Mouse (Mus musculus): ENCODE data around the gene Gcfc2. TPM values are rescaled to one million over a fixed set of nuclear protein-coding genes. Genes with fewer than 3 reads are reported as not detected.

The Gcfc2 gene
- total and polyA plus RNA-seq, 2 experiments from 2014 or later, result 4.6 to 24.4 TPM

- Histone ChIP-seq H3K27me3 (ENCODE audit: insufficient read depth, low read length) (no peaks in the 10 kb centered on the region), H3K9me3 (ENCODE audit: low read length) (no peaks in the 10 kb centered on the region), H3K9ac (no peak overlapping the region), H3K4me2 (ENCODE audit: low read depth) (no peak overlapping the region), H3K4me1 (ENCODE audit: insufficient read depth) (0 out of 2 replicates have a peak, but pooled peaks cover 4% of the 10 kb centered on the region), H3K36me3 (ENCODE audit: insufficient read depth) (peaks cover 49% of the 10 kb centered on the region), H3K4me3 (ENCODE audit: low read depth, low read length) (no peak overlapping the region), H3K27ac (ENCODE audit: low read depth, low read length) (no peak overlapping the region)
- no peak for DNase-seq
- 91% methylated on average over 4 of the region's 4 CpGs for WGBS
- no peak for TF ChIP-seq CTCF (IDR thresholded peaks at IDR 0.05; ENCODE audit: low read depth)
- ATAC-seq, result no peak
Observed at GRCm38 (mm10) chr6:81929402-81929801, 5.9 kb downstream of the Gcfc2 start.

GRCm38 (mm10) chr6:81933281-81933680 lies 9.8 kb downstream of the Gcfc2 start:
- H3K4me3 ChIP-seq (ENCODE audit: low read depth, low read length), result no peak overlapping the region
- WGBS, result 95% methylated on average over 3 of the region's 3 CpGs
- H3K9me3 ChIP-seq (ENCODE audit: low read length), result no peaks in the 10 kb centered on the region
- H3K4me2 ChIP-seq (ENCODE audit: low read depth), result no peak overlapping the region
- DNase-seq, result no peak
- H3K27ac ChIP-seq (ENCODE audit: low read depth, low read length), result no peak overlapping the region
- H3K36me3 ChIP-seq (ENCODE audit: insufficient read depth), result peaks cover 52% of the 10 kb centered on the region
- no peaks in the 10 kb centered on the region for H3K4me1 ChIP-seq (ENCODE audit: insufficient read depth)
- no peak for ATAC-seq
- H3K9ac ChIP-seq, result no peak overlapping the region
- no peaks in the 10 kb centered on the region for H3K27me3 ChIP-seq (ENCODE audit: insufficient read depth, low read length)
- peak; percentile 24; the same call in 1 of the 2 replicates for TF ChIP-seq CTCF (IDR thresholded peaks at IDR 0.05; ENCODE audit: low read depth)

GRCm38 (mm10) chr6:81941718-81942117 lies 18.2 kb downstream of the Gcfc2 start:
- ATAC-seq (no peak), DNase-seq (no peak)
- no peak overlapping the region for H3K9ac ChIP-seq
- peaks cover 65% of the 10 kb centered on the region for H3K36me3 ChIP-seq (ENCODE audit: insufficient read depth)
- H3K27ac ChIP-seq (ENCODE audit: low read depth, low read length), result no peak overlapping the region
- no peaks in the 10 kb centered on the region for H3K27me3 ChIP-seq (ENCODE audit: insufficient read depth, low read length)
- WGBS, result 95% methylated on average over 5 of the region's 5 CpGs
- no peak overlapping the region for H3K4me3 ChIP-seq (ENCODE audit: low read depth, low read length)
- TF ChIP-seq CTCF (IDR thresholded peaks at IDR 0.05; ENCODE audit: low read depth), result no peak
- no peak overlapping the region for H3K4me2 ChIP-seq (ENCODE audit: low read depth)
- no peaks in the 10 kb centered on the region for H3K9me3 ChIP-seq (ENCODE audit: low read length)
- H3K4me1 ChIP-seq (ENCODE audit: insufficient read depth), result no peaks in the 10 kb centered on the region

- no peaks in the 10 kb centered on the region for H3K4me1 ChIP-seq (ENCODE audit: insufficient read depth)
- H3K4me2 ChIP-seq (ENCODE audit: low read depth), result no peak overlapping the region
- no peak overlapping the region for H3K9ac ChIP-seq
- 94% methylated on average over 2 of the region's 2 CpGs for WGBS
- no peak overlapping the region for H3K4me3 ChIP-seq (ENCODE audit: low read depth, low read length)
- H3K27ac ChIP-seq (ENCODE audit: low read depth, low read length), result no peak overlapping the region
- no peak for DNase-seq
- no peaks in the 10 kb centered on the region for H3K9me3 ChIP-seq (ENCODE audit: low read length)
- peaks cover 74% of the 10 kb centered on the region for H3K36me3 ChIP-seq (ENCODE audit: insufficient read depth)
- ATAC-seq, result no peak
- no peak for TF ChIP-seq CTCF (IDR thresholded peaks at IDR 0.05; ENCODE audit: low read depth)
- no peaks in the 10 kb centered on the region for H3K27me3 ChIP-seq (ENCODE audit: insufficient read depth, low read length)
Observed at GRCm38 (mm10) chr6:81943281-81943680, 19.8 kb downstream of the Gcfc2 start.

- Histone ChIP-seq H3K4me2 (ENCODE audit: low read depth) (no peak overlapping the region), H3K36me3 (ENCODE audit: insufficient read depth) (peaks cover 82% of the 10 kb centered on the region), H3K27ac (ENCODE audit: low read depth, low read length) (no peak overlapping the region), H3K9ac (no peak overlapping the region), H3K4me3 (ENCODE audit: low read depth, low read length) (no peak overlapping the region), H3K9me3 (ENCODE audit: low read length) (no peaks in the 10 kb centered on the region), H3K4me1 (ENCODE audit: insufficient read depth) (no peaks in the 10 kb centered on the region), H3K27me3 (ENCODE audit: insufficient read depth, low read length) (no peaks in the 10 kb centered on the region)
- no peak for TF ChIP-seq CTCF (IDR thresholded peaks at IDR 0.05; ENCODE audit: low read depth)
- 96% methylated on average over 3 of the region's 3 CpGs for WGBS
- no peak for DNase-seq
- ATAC-seq, result no peak
Observed at GRCm38 (mm10) chr6:81944432-81944831, 21.0 kb downstream of the Gcfc2 start.

GRCm38 (mm10) chr6:81946906-81947305 lies 23.4 kb downstream of the Gcfc2 start:
- no peak for TF ChIP-seq CTCF (IDR thresholded peaks at IDR 0.05; ENCODE audit: low read depth)
- 95% methylated on average over 6 of the region's 6 CpGs for WGBS
- Histone ChIP-seq H3K4me3 (ENCODE audit: low read depth, low read length) (no peak overlapping the region), H3K27ac (ENCODE audit: low read depth, low read length) (no peak overlapping the region), H3K4me2 (ENCODE audit: low read depth) (no peak overlapping the region), H3K4me1 (ENCODE audit: insufficient read depth) (no peaks in the 10 kb centered on the region), H3K36me3 (ENCODE audit: insufficient read depth) (peaks cover 83% of the 10 kb centered on the region), H3K9ac (no peak overlapping the region), H3K27me3 (ENCODE audit: insufficient read depth, low read length) (no peaks in the 10 kb centered on the region), H3K9me3 (ENCODE audit: low read length) (no peaks in the 10 kb centered on the region)
- no peak for ATAC-seq
- DNase-seq, result no peak

GRCm38 (mm10) chr6:81955133-81955532 lies 31.7 kb downstream of the Gcfc2 start:
- no peaks in the 10 kb centered on the region for H3K27me3 ChIP-seq (ENCODE audit: insufficient read depth, low read length)
- DNase-seq (no peak), ATAC-seq (no peak)
- H3K27ac ChIP-seq (ENCODE audit: low read depth, low read length), result no peak overlapping the region
- WGBS, result 93% methylated on average over 5 of the region's 5 CpGs
- no peak overlapping the region for H3K4me2 ChIP-seq (ENCODE audit: low read depth)
- no peak overlapping the region for H3K9ac ChIP-seq
- H3K4me3 ChIP-seq (ENCODE audit: low read depth, low read length), result no peak overlapping the region
- H3K9me3 ChIP-seq (ENCODE audit: low read length), result no peaks in the 10 kb centered on the region
- no peak for TF ChIP-seq CTCF (IDR thresholded peaks at IDR 0.05; ENCODE audit: low read depth)
- H3K36me3 ChIP-seq (ENCODE audit: insufficient read depth), result peaks cover 58% of the 10 kb centered on the region
- H3K4me1 ChIP-seq (ENCODE audit: insufficient read depth), result no peaks in the 10 kb centered on the region

All from forebrain, postnatal 0 days (tissue).